Comparison of ENCODE assay signal across 8 mouse cellular contexts in the genomic region with DNA sequence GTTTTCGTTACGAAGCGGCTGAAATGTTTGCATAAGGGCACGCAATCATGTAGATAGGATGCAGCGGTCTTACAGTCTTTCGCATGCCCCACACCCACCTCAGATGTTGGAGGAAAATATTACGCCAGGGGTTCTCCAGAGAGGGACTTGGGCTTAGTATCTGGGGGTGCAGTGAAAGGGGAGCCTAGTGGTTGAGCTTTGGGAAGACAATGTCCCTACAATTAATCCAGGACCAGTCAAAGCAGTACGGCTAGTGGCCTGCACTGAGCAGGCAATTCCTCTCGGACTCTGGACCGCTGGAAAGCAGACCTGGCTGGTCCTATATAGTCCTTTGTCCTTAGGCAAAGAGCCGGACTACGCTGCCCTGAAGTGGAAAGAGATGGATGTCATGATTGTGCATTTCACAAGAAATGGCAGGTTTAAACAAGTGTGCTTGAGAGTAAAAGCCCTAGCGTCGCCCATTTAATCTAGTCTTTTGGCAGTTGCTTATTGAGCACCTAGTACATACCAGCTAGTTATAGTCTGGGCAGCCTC. TPM values are rescaled to one million over a fixed set of nuclear protein-coding genes. Genes with fewer than 3 reads are reported as not detected.
DNase-seq lines count a peak whose midpoint lies in the region; ATAC-seq and TF ChIP-seq lines count a peak whose summit lies in the region.

No protein-coding gene starts in this region.

- no peak for TF ChIP-seq POLR2A in cortical plate, adult 2 months (IDR thresholded peaks at IDR 0.05; ENCODE audit: extremely low read depth, insufficient read depth, low read length)

- peaks cover 22% of the 10 kb centered on the region for H3K36me3 ChIP-seq in hindbrain, embryonic 16.5 days (ENCODE audit: control insufficient read depth, insufficient read depth, low read length)
- peaks cover 16% of the 10 kb centered on the region; the same call in 1 of the 2 replicates for H3K36me3 ChIP-seq in midbrain, embryonic 15.5 days (replicated peaks)

- DNase-seq in layer of hippocampus, adult 2 months (ENCODE audit: low spot score in 2 of 2), result no peak
- no peak for DNase-seq in layer of hippocampus, postnatal 25 days (ENCODE audit: extremely low spot score in 1 of 2, low spot score in 1 of 2)
- no peak for DNase-seq in frontal cortex, postnatal 36 days (ENCODE audit: low spot score in 2 of 2)
- DNase-seq in embryo, embryonic 10 days (ENCODE audit: low spot score), result no peak
- DNase-seq in gastrocnemius, postnatal 36 days, result no peak

- H3K9me3 ChIP-seq in hindbrain, embryonic 16.5 days (ENCODE audit: control insufficient read depth, low read length), result no peaks in the 10 kb centered on the region
- no peaks in the 10 kb centered on the region for H3K9me3 ChIP-seq in midbrain, embryonic 15.5 days

- no peak for TF ChIP-seq CTCF in layer of hippocampus, adult 2 months (conservative IDR thresholded peaks at IDR 0.05)
- TF ChIP-seq CTCF in cortical plate, adult 2 months (IDR thresholded peaks at IDR 0.05; ENCODE audit: extremely low read depth, insufficient read depth, low read length), result no peak

- WGBS in hindbrain, embryonic 16.5 days, result 24% methylated on average over 14 of the region's 14 CpGs
- WGBS in midbrain, embryonic 15.5 days, result 31% methylated on average over 14 of the region's 14 CpGs

- H3K4me1 ChIP-seq in cortical plate, adult 2 months (ENCODE audit: control insufficient read depth, insufficient read depth, low read length), result peaks cover 2% of the 10 kb centered on the region; the same call in 1 of the 2 replicates
- H3K4me1 ChIP-seq in hindbrain, embryonic 16.5 days (ENCODE audit: control insufficient read depth, insufficient read depth, low read depth, low read length), result peaks cover 48% of the 10 kb centered on the region
- H3K4me1 ChIP-seq in midbrain, embryonic 15.5 days, result peaks cover 65% of the 10 kb centered on the region

- no peaks in the 10 kb centered on the region for H3K27me3 ChIP-seq in hindbrain, embryonic 16.5 days (replicated peaks; ENCODE audit: control insufficient read depth, insufficient read depth, low read length)
- H3K27me3 ChIP-seq in midbrain, embryonic 15.5 days (replicated peaks), result no peaks in the 10 kb centered on the region

- H3K9ac ChIP-seq in hindbrain, embryonic 16.5 days (ENCODE audit: low read depth, low read length), result peak overlapping the region; percentile 76
- H3K9ac ChIP-seq in midbrain, embryonic 15.5 days, result peak overlapping the region; percentile 62

- H3K27ac ChIP-seq in layer of hippocampus, adult 2 months, result peak overlapping the region; percentile 93
- peak overlapping the region; percentile 74 for H3K27ac ChIP-seq in cortical plate, adult 2 months (ENCODE audit: insufficient read depth, low read length)
- H3K27ac ChIP-seq in hindbrain, embryonic 16.5 days (ENCODE audit: low read depth, low read length), result peak overlapping the region; percentile 95
- peak overlapping the region; percentile 97 for H3K27ac ChIP-seq in midbrain, embryonic 15.5 days

- intact Hi-C loops in gastrocnemius, postnatal 36 days (cut with DNase I), result loop anchor here (2.0 kb wide), 1 partner anchor 17 kb away; no protein-coding TSS in a partner anchor

- H3K4me3 ChIP-seq in layer of hippocampus, adult 2 months, result peak overlapping the region; percentile 88
- peak overlapping the region; percentile 67 for H3K4me3 ChIP-seq in cortical plate, adult 2 months (ENCODE audit: insufficient read depth, low read length)
- peak overlapping the region; percentile 59 for H3K4me3 ChIP-seq in hindbrain, embryonic 16.5 days (ENCODE audit: low read length)
- peak overlapping the region; percentile 60 for H3K4me3 ChIP-seq in midbrain, embryonic 15.5 days

- ATAC-seq in hindbrain, embryonic 16.5 days, result no peak
- ATAC-seq in midbrain, embryonic 15.5 days (replicated peaks), result peak; percentile 0; the same call in 1 of the 2 replicates

- peak overlapping the region; percentile 92 for H3K4me2 ChIP-seq in hindbrain, embryonic 16.5 days (ENCODE audit: low read length)
- peak overlapping the region; percentile 93 for H3K4me2 ChIP-seq in midbrain, embryonic 15.5 days

RNA-seq across cellular contexts. Expression of a gene that starts 0.4 kb away (rescaled TPM):
- total RNA-seq in layer of hippocampus, adult 2 months (2021), result 10 to 100 TPM; 26.8 to 28.9 TPM
- 10 to 100 TPM; 29.0 to 32.8 TPM for total RNA-seq in layer of hippocampus, postnatal 25 days (2021)
- polyA plus RNA-seq in cortical plate, adult 2 months (2012; rRNA removed), result 42.8 and 42.9 TPM in 2 replicates
- polyA plus RNA-seq in hindbrain, embryonic 16.5 days (2015; fragmentation: Nextera tagmentation; extraction: Ambion mirVana), result 49.4 and 55.6 TPM in 2 replicates
- 48.2 and 54.8 TPM in 2 replicates for polyA plus RNA-seq in midbrain, embryonic 15.5 days (2015; fragmentation: Nextera tagmentation; extraction: Ambion mirVana)
- total RNA-seq in gastrocnemius, postnatal 36 days (2021), result 1 to 10 TPM; 2.7 to 2.9 TPM

RNA-seq across cellular contexts. Expression of a gene that starts 0.6 kb away (rescaled TPM):
- 100 to 1,000 TPM; 761 to 778 TPM for total RNA-seq in layer of hippocampus, adult 2 months (2021)
- 100 to 1,000 TPM; 765 to 790 TPM for total RNA-seq in layer of hippocampus, postnatal 25 days (2021)
- 617 and 701 TPM in 2 replicates for polyA plus RNA-seq in cortical plate, adult 2 months (2012; rRNA removed)
- 99.1 and 112 TPM in 2 replicates for polyA plus RNA-seq in hindbrain, embryonic 16.5 days (2015; fragmentation: Nextera tagmentation; extraction: Ambion mirVana)
- 146 and 148 TPM in 2 replicates for polyA plus RNA-seq in midbrain, embryonic 15.5 days (2015; fragmentation: Nextera tagmentation; extraction: Ambion mirVana)
- total RNA-seq in gastrocnemius, postnatal 36 days (2021), result under 1 TPM; 0.51 to 0.62 TPM

RNA-seq across cellular contexts. Expression of a gene that starts 10.9 kb away (rescaled TPM):
- total RNA-seq in layer of hippocampus, adult 2 months (2021), result 100 to 1,000 TPM; 171 to 178 TPM
- total RNA-seq in layer of hippocampus, postnatal 25 days (2021), result 100 to 1,000 TPM; 164 to 189 TPM
- 233 and 235 TPM in 2 replicates for polyA plus RNA-seq in cortical plate, adult 2 months (2012; rRNA removed)
- polyA plus RNA-seq in hindbrain, embryonic 16.5 days (2015; fragmentation: Nextera tagmentation; extraction: Ambion mirVana), result 343 and 362 TPM in 2 replicates
- polyA plus RNA-seq in midbrain, embryonic 15.5 days (2015; fragmentation: Nextera tagmentation; extraction: Ambion mirVana), result 340 and 347 TPM in 2 replicates
- 10 to 100 TPM; 55.9 to 56.4 TPM for total RNA-seq in gastrocnemius, postnatal 36 days (2021)

RNA-seq across cellular contexts. Expression of a gene that starts 13.3 kb away (rescaled TPM):
- total RNA-seq in layer of hippocampus, adult 2 months (2021), result 10 to 100 TPM; 30.2 to 30.5 TPM
- total RNA-seq in layer of hippocampus, postnatal 25 days (2021), result 10 to 100 TPM; 29.9 to 31.4 TPM
- 35.9 and 40.5 TPM in 2 replicates for polyA plus RNA-seq in cortical plate, adult 2 months (2012; rRNA removed)
- 13.0 and 13.4 TPM in 2 replicates for polyA plus RNA-seq in hindbrain, embryonic 16.5 days (2015; fragmentation: Nextera tagmentation; extraction: Ambion mirVana)
- 11.1 and 11.7 TPM in 2 replicates for polyA plus RNA-seq in midbrain, embryonic 15.5 days (2015; fragmentation: Nextera tagmentation; extraction: Ambion mirVana)
- total RNA-seq in gastrocnemius, postnatal 36 days (2021), result 1 to 10 TPM in 1 of 2 experiments, under 1 TPM in 1; 0.79 to 1.1 TPM

RNA-seq across cellular contexts. Expression of a gene that starts 22.5 kb away (rescaled TPM):
- 1 to 10 TPM; 1.0 to 1.3 TPM for total RNA-seq in layer of hippocampus, adult 2 months (2021)
- total RNA-seq in layer of hippocampus, postnatal 25 days (2021), result under 1 TPM; 0.76 to 0.89 TPM
- 1.7 and 2.4 TPM in 2 replicates for polyA plus RNA-seq in cortical plate, adult 2 months (2012; rRNA removed)
- 2.4 TPM in 2 replicates for polyA plus RNA-seq in hindbrain, embryonic 16.5 days (2015; fragmentation: Nextera tagmentation; extraction: Ambion mirVana)
- 2.0 and 2.8 TPM in 2 replicates for polyA plus RNA-seq in midbrain, embryonic 15.5 days (2015; fragmentation: Nextera tagmentation; extraction: Ambion mirVana)
- under 1 TPM; 0.25 to 0.38 TPM for total RNA-seq in gastrocnemius, postnatal 36 days (2021)

Comparison
In these comparisons a context has a peak if more than half of its experiments do, and no peak if none do; other contexts are left out.
1. RNA of a gene that starts 0.4 kb away (total RNA-seq): 29.0 to 32.8 TPM in layer of hippocampus, postnatal 25 days and 26.8 to 28.9 TPM in layer of hippocampus, adult 2 months; 2.7 to 2.9 TPM in gastrocnemius, postnatal 36 days; every median in the first group is over 4 times any median in the second.
2. RNA of a gene that starts 0.6 kb away (total RNA-seq): 765 to 790 TPM in layer of hippocampus, postnatal 25 days and 761 to 778 TPM in layer of hippocampus, adult 2 months; 0.51 to 0.62 TPM in gastrocnemius, postnatal 36 days; every median in the first group is over 100 times any median in the second.
3. Peak in every context shown above with its lines, with median percentiles within 50 percentile points of each other: H3K27ac ChIP-seq and H3K4me3 ChIP-seq.